Mouse (Mus musculus): ENCODE measurements around the gene Mcam. TPM values are rescaled to one million over a fixed set of nuclear protein-coding genes. Genes with fewer than 3 reads are reported as not detected.
"Not testable (repeated sequence)": the region's sequence is repeated elsewhere in the genome, so short reads cannot be mapped to it uniquely, and the experiment has no call there.

Gene Mcam
- total RNA-seq, 2 experiments from 2014 or later, result 0.60 to 0.77 TPM

- no peak for ATAC-seq (replicated peaks; ENCODE audit: low FRiP score, poor library complexity, severe bottlenecking)
Measured at GRCm38 (mm10) chr9:44108269-44109055, 25.8 kb upstream of the Mcam start.

GRCm38 (mm10) chr9:44109360-44110095 is 24.7 kb upstream of the Mcam start:
- peak; percentile 45; the same call in 1 of the 2 replicates for ATAC-seq (replicated peaks; ENCODE audit: low FRiP score, poor library complexity, severe bottlenecking)

- ATAC-seq (replicated peaks; ENCODE audit: low FRiP score, poor library complexity, severe bottlenecking), result not testable (repeated sequence)
Measured at GRCm38 (mm10) chr9:44111909-44112308, 22.4 kb upstream of the Mcam start.

- ATAC-seq (replicated peaks; ENCODE audit: low FRiP score, poor library complexity, severe bottlenecking), result peak; percentile 95
Measured at GRCm38 (mm10) chr9:44113105-44113789, 21.0 kb upstream of the Mcam start, which contains the start of the genes Gm49380 and Rnf26. TSS of gene Gm49380 (minus strand) at chr9:44113500. TSS of gene Rnf26 (minus strand) at chr9:44113517.

GRCm38 (mm10) chr9:44114453-44114852 is 19.8 kb upstream of the Mcam start:
- no peak for ATAC-seq (replicated peaks; ENCODE audit: low FRiP score, poor library complexity, severe bottlenecking)

- no peak for ATAC-seq (replicated peaks; ENCODE audit: low FRiP score, poor library complexity, severe bottlenecking)
Measured at GRCm38 (mm10) chr9:44115599-44115998, 18.7 kb upstream of the Mcam start.

GRCm38 (mm10) chr9:44116182-44116581 is 18.1 kb upstream of the Mcam start:
- ATAC-seq (replicated peaks; ENCODE audit: low FRiP score, poor library complexity, severe bottlenecking), result no peak

- ATAC-seq (replicated peaks; ENCODE audit: low FRiP score, poor library complexity, severe bottlenecking), result peak; percentile 68
Measured at GRCm38 (mm10) chr9:44119011-44119410, 15.3 kb upstream of the Mcam start.

- no peak for ATAC-seq (replicated peaks; ENCODE audit: low FRiP score, poor library complexity, severe bottlenecking)
Measured at GRCm38 (mm10) chr9:44119948-44120465, 14.3 kb upstream of the Mcam start.

GRCm38 (mm10) chr9:44124317-44124716 is 10.0 kb upstream of the Mcam start:
- ATAC-seq (replicated peaks; ENCODE audit: low FRiP score, poor library complexity, severe bottlenecking), result peak; percentile 63; the same call in 1 of the 2 replicates

- no peak for ATAC-seq (replicated peaks; ENCODE audit: low FRiP score, poor library complexity, severe bottlenecking)
Measured at GRCm38 (mm10) chr9:44125026-44125425, 9.2 kb upstream of the Mcam start.

GRCm38 (mm10) chr9:44125546-44126428 is 8.5 kb upstream of the Mcam start:
- ATAC-seq (replicated peaks; ENCODE audit: low FRiP score, poor library complexity, severe bottlenecking), result peak; percentile 76

GRCm38 (mm10) chr9:44126746-44127145 is 7.5 kb upstream of the Mcam start:
- no peak for ATAC-seq (replicated peaks; ENCODE audit: low FRiP score, poor library complexity, severe bottlenecking)

- no peak for ATAC-seq (replicated peaks; ENCODE audit: low FRiP score, poor library complexity, severe bottlenecking)
Measured at GRCm38 (mm10) chr9:44127351-44127801, 6.9 kb upstream of the Mcam start.

GRCm38 (mm10) chr9:44129633-44130032 is 4.6 kb upstream of the Mcam start:
- ATAC-seq (replicated peaks; ENCODE audit: low FRiP score, poor library complexity, severe bottlenecking), result no peak

- ATAC-seq (replicated peaks; ENCODE audit: low FRiP score, poor library complexity, severe bottlenecking), result no peak
Measured at GRCm38 (mm10) chr9:44130034-44130433, 4.2 kb upstream of the Mcam start.

GRCm38 (mm10) chr9:44130581-44131275 is 3.5 kb upstream of the Mcam start:
- no peak for ATAC-seq (replicated peaks; ENCODE audit: low FRiP score, poor library complexity, severe bottlenecking)

- ATAC-seq (replicated peaks; ENCODE audit: low FRiP score, poor library complexity, severe bottlenecking), result no peak
Measured at GRCm38 (mm10) chr9:44131276-44131590, 3.0 kb upstream of the Mcam start.

- ATAC-seq (replicated peaks; ENCODE audit: low FRiP score, poor library complexity, severe bottlenecking), result no peak
Measured at GRCm38 (mm10) chr9:44132200-44132599, 2.1 kb upstream of the Mcam start.

Measured in erythroblast, adult 5-6 weeks (primary cell).